Mouse (Mus musculus) gastrocnemius, adult 8-10 months (tissue): ENCODE measurements around the gene 4933415A04Rik. TPM values are rescaled to one million over a fixed set of nuclear protein-coding genes. Genes with fewer than 3 reads are reported as not detected.

Source experiments
- DNase-seq, 2 experiments: peaks; one replicate each; pipeline ENCODE4 v3.0.0; 2022; ENCODE audit warnings: low spot score in 2 of 2
- total RNA-seq, 4 experiments: library from RNA; stranded (reverse); gene quantifications; 2 replicates each; pipeline ENCODE4 v1.2.4; 2022

The 4933415A04Rik gene
- total RNA-seq, 4 experiments from 2014 or later = 0.15 TPM; not detected in 3

GRCm38 (mm10) chr11:43631645-43632044 lies 44.8 kb downstream of the 4933415A04Rik start:
- DNase-seq = no peak

DNA sequence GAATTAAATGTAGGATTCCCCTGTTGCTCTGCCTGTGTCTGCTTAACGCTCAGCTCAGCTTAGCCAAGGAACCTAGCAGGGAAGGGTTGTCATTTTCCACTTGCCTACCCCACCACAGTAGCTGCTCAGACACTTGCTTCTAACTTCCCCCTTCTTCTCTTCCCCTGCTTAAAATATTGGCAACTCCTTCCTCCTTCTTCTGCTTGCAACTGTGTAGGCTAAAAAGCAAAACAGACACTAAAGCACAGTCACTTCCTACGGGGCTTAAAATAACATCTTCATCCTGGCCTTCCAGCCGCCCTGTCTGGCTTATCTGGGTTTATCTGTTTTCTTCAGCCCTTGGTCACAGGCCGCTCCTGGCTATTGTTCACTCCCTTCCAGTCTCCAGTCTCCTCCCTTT lies 45.7 kb downstream of the 4933415A04Rik start:
- DNase-seq = no peak

DNA sequence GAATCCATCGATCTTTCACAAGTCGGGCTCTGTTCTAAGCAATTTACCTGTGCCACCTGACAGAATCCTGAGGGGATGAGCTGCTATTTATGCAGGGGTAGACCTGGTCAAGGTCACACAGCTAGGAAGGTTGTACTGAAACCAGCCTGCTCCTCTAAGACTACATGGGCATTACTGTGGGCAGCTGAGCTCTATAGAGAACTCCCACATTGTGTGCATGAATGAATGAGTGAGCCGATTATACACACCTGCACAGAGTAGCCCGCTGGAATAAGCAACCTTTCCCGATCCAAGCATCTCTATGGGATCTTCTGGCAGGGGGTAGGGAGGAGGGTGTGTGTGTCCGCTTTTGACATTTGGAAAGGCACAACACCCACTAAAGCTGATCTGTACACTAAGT lies 46.3 kb downstream of the 4933415A04Rik start:
- DNase-seq = no peak

- peak in 1 of 2 experiments; percentile 30 for DNase-seq
Observed at GRCm38 (mm10) chr11:43633658-43634401, 47.0 kb downstream of the 4933415A04Rik start.

GRCm38 (mm10) chr11:43636761-43637160 lies 49.9 kb downstream of the 4933415A04Rik start:
- DNase-seq = no peak

DNA sequence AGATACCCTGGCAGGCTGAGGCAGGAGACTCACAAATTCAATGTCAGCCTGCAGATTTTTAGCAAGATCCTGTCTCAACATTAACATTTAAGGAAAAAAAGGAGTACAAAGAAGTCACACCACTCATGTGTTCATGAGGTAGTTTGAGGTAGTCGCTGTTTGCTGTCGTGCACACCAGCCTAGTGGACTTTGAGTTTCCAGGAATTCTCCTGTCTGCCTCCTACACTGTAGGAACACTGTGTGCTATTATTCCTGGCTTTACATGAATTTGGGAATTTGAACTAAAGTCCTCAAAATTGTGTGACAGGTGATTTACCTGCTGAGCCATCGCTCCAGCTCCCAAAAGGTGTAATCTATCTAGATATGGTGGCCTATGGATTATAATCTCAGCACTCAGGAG lies 51.6 kb downstream of the 4933415A04Rik start:
- no peak for DNase-seq

Other genes with a start within 250 kb of the 4933415A04Rik start
- gene Pttg1, start 160.8 kb upstream of the 4933415A04Rik start, total RNA-seq = 10 to 100 TPM; 43.0 to 53.8 (median 47.2) TPM
- gene Slu7, start 153.3 kb upstream of the 4933415A04Rik start, total RNA-seq = 10 to 100 TPM; 29.9 to 33.9 (median 32.3) TPM
- gene C1qtnf2, start 112.8 kb upstream of the 4933415A04Rik start, total RNA-seq = 1 to 10 TPM; 1.2 to 2.1 (median 1.8) TPM
- under 1 TPM in 1 of 4 experiments, not detected in 3; 0.12 TPM for gene Ccnjl, start 58.3 kb upstream of the 4933415A04Rik start, total RNA-seq
- gene Fabp6, start 14.5 kb downstream of the 4933415A04Rik start, total RNA-seq = not detected
- gene Pwwp2a, start 95.0 kb downstream of the 4933415A04Rik start, total RNA-seq = 10 to 100 TPM; 10.9 to 13.8 (median 12.4) TPM
- gene Ttc1, start 161.0 kb downstream of the 4933415A04Rik start, total RNA-seq = 10 to 100 TPM; 71.3 to 76.4 (median 73.0) TPM